Mouse (Mus musculus) thymus, postnatal 0 days (tissue): ENCODE measurements around the gene Umodl1. TPM values are rescaled to one million over a fixed set of nuclear protein-coding genes. Genes with fewer than 3 reads are reported as not detected.

Experiments
- DNase-seq: peaks from one replicate; pipeline ENCODE4 v3.0.0-alpha.2; 2015; ENCODE audit warnings: low spot score
- polyA plus RNA-seq: library from polyadenylated mRNA; unstranded; fragments of >200 nt; fragmentation: Nextera tagmentation; extraction: Ambion mirVana; gene quantifications from 2 replicates; pipeline ENCODE4 v1.2.1, GENCODE M21; 2015

The Umodl1 gene
- polyA plus RNA-seq, result 4.9 and 7.2 TPM in 2 replicates

GRCm38 (mm10) chr17:30954340-30954739, at the start of gene Umodl1:
TSS of gene Umodl1 (plus strand) at chr17:30954640.
- no peak for DNase-seq

DNA sequence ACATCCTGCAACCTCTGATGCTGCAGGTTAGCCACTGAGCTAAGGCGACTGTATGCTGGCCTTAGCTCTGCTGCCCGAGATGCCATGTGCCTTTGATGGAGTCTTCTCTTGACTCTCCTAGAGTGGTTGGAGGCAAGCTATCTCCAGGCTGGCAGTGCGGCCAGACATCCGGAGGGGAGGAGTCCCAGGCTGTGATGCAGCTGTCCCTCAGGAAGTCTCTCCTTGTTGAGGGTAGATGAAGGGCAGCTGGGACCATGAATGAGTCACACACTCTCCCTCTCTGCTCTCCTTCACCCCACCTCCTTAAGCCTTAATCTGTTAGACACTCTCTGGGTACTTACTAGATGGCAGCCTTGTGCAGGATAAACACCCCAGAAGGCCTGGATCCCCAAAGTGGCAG, 46.9 kb upstream of the Umodl1 start:
- no peak for DNase-seq

GRCm38 (mm10) chr17:30910866-30911731, 43.3 kb upstream of the Umodl1 start:
- no peak for DNase-seq

GRCm38 (mm10) chr17:30911732-30912088, 42.7 kb upstream of the Umodl1 start:
- DNase-seq, result no peak

DNA sequence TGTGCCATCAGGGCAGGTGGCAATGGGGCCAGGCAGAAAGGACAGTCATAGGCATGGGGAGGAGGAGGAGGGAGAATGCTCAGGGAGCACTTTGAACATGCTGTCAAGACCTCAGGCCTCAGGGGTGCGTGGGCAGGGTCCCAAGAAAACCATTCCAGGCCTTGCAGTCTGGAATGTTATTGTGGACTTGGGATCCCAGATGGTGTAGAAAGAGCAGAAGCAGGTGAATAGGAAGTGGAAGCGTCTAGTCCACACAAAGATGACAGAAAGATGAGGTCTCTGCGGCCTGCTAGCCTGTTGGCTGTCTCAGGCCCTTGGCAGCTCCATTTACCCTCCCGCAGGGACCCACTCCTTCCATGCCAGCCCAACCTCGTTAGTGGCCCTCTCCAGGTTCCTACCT, 41.9 kb upstream of the Umodl1 start:
- DNase-seq, result no peak

DNA sequence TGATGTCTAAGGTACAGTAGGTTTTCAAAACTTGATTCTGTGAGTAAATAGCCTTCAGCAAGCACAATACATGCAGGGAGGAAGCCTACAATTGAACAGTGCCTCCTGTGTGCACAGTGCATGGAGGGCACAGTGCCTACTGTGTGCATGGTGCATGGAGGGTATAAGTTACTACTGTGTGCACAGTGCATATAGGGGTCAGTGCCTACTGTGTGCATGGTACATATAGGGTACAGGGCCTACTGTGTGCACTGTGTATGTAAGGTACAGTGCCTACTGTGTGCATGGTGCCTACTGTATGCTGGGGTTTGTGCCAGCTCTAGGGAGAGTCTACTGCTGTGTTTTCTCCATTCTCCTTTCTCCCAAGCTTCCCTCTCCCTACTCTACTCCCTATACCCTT, 40.2 kb upstream of the Umodl1 start:
- no peak for DNase-seq

DNA sequence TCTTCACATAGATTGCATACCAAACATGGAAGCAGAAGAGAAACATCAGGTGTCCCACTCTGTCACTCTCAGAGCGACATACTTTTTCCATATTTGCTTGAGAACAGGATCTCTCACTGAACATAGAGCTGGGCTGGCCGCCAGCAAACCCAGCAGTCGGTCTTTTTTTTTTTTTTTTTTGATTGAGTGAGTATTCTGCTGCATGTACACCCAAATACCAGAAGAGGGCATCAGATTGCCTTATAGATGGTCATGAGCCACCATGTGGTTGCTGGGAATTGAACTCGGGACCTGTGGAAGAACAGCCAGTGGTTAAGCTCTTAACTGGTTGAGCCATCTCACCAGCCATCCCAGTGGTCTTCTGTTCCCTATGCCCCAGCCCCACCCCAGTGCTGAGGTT, 30.9 kb upstream of the Umodl1 start:
- no peak for DNase-seq

DNA sequence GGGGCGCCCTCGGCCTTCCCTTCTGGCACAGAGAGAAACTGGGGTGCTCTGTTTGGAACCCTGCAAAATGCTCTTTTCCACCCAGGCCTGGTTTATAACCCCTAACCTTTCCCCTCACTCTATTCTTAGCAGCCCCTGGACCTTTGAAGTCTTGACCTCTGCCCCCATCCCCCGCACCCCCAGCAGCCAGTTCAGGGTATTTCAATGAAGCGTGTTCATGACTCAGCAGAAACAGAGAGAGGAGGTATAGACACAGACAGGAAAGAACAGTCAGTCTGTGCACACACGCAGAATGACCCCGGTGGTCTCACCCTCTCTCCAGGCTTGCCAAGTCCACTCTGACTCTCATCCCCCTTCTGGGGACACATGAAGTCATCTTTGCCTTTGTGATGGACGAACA, 23.6 kb upstream of the Umodl1 start:
- DNase-seq, result no peak

GRCm38 (mm10) chr17:30932836-30933235, 21.6 kb upstream of the Umodl1 start:
- no peak for DNase-seq

GRCm38 (mm10) chr17:30935301-30935700, 19.1 kb upstream of the Umodl1 start:
- no peak for DNase-seq

GRCm38 (mm10) chr17:30938554-30938953, 15.9 kb upstream of the Umodl1 start:
- no peak for DNase-seq

DNA sequence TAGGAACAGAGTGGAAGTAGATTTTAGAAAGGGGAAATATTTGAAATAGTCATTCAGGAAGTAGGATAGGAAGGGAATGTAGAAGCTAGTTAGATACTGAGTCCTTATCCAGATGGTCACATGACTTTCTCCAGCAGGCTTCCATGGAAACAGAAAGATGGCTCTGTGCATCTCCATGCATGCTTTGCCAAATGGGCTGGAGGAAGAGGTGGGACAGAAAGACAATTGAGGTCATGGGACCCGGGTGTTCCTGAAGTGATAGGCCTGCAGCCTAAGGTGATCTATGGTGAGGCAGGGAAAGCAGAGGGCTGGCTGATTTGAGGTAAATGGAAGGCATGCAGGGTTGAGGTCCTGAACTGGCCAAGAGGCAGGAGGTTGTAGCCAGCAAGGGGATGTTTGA, 6.1 kb upstream of the Umodl1 start:
- DNase-seq, result no peak

- DNase-seq, result peak; percentile 69
Observed at GRCm38 (mm10) chr17:30950780-30951179, 3.7 kb upstream of the Umodl1 start.

- DNase-seq, result no peak
Observed at GRCm38 (mm10) chr17:30951600-30951999, 2.8 kb upstream of the Umodl1 start.

- DNase-seq, result peak; percentile 48
Observed at GRCm38 (mm10) chr17:30961936-30962592, 7.6 kb downstream of the Umodl1 start.

DNA sequence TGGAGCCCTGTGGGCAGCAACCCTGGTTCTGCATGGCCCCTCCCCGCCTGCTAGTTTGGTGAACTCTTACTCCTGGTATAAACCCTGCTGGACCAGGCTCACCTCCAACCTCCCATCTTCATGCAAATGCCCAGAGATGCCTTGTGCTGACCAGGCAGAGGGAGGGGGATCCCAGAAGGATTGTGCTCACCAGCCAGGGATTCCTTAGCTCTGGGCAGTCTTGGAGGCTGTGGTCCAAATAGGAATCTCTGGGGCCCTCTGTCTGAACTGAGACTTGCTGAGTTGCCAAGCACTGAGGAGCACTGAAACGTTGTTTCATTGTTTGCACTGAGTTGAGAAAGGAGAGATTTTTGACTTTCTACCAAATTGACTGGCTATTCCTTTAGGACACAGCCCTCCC, 8.4 kb downstream of the Umodl1 start:
- DNase-seq, result no peak

DNA sequence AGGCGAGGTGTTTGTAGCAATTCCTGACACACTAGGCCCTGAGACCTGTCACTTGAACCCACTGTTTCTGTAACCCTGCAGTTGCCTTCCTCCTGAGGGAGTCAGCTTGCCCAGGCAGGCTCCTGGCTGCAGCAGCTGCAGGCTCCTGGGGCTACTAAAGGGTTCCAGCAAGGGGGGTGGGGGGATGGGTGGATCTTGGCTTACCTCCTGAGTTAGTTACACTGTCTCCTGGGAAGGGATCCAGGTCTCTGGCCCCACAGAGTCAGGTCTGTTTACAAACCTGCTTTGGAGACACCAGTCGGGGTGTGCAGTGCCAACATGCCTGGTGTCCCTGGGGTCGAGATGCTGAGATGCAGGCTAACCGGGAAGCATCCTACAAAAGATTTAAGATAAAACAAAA, 15.5 kb downstream of the Umodl1 start:
- DNase-seq, result no peak

DNA sequence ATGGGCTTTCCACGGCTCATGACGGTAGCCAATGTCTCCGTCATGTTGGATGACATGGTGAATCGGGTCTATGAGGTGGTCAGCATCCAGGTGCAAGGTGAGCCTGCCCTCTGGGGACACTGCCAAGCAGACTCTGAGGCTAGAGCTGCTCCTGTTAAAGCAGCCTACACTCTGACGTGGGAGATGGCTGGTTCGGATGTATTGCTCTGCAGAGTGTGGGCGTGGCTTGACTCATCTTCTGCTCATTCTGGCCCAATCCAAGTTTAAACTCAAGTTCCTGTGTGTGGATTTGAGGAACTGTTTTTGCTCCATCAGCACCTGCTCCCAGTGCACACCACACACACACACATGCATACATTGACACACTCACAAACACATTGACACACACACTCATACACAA, 17.4 kb downstream of the Umodl1 start:
- DNase-seq, result no peak

DNA sequence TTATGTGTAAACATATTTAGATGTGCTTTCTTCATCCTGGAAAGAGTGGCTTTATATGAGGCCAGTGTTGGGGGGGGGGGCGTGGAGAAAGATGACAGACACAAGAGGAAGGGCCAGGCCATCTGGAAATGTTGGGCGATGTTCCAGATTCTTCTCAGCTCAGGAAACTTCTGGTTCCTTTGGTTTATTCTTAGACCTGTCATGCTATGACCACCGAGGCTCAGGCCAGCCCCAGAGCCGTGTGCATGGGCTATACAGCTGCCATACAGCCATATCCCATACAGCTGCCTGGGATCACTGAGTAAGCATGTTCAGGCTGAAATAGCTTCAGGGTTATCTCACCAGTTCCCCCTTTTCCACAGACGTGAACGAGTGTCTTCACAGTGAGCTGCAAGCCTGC, 18.9 kb downstream of the Umodl1 start:
- DNase-seq, result no peak

DNA sequence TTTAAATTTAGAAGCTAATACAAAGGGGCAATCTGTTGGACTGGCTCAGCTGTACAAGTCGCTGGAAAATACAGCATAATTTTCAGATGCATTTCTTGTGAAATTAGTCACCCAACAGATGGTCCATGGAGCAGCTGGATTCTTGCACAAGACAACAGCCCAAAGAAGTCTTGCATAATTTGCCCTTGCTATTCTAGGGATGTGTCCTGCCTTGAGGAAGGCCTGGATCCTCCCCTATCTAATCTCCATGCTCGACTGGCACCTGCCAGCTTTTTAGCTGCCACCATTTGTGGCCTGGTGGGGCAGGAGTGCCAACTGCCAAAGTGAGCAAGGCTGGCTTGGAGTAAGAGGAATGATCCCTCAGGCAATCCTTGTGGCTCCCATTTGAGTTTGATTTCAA, 22.9 kb downstream of the Umodl1 start:
- no peak for DNase-seq

GRCm38 (mm10) chr17:30978556-30978955, 24.1 kb downstream of the Umodl1 start:
- no peak for DNase-seq

GRCm38 (mm10) chr17:30983521-30983920, 29.1 kb downstream of the Umodl1 start:
- no peak for DNase-seq

GRCm38 (mm10) chr17:30990254-30990653, 35.8 kb downstream of the Umodl1 start:
- DNase-seq, result peak; percentile 38
